Mouse (Mus musculus) layer of hippocampus, postnatal 10 days (tissue): Measurements from ENCODE around the gene Il7r. TPM values are rescaled to one million over a fixed set of nuclear protein-coding genes. Genes with fewer than 3 reads are reported as not detected.

Experiments
- DNase-seq, 2 experiments: peaks; one replicate each; pipeline ENCODE4 v3.0.0; 2021; ENCODE audit warnings: low spot score in 2 of 2
- total RNA-seq, 2 experiments: library from RNA; stranded (reverse); gene quantifications; 2 replicates each; pipeline ENCODE4 v1.2.3; 2021

Gene Il7r
- total RNA-seq, 2 experiments from 2014 or later, result 0.18 to 0.43 TPM

GRCm38 (mm10) chr15:9472618-9473017, 57.4 kb downstream of the Il7r start:
- DNase-seq, result no peak

GRCm38 (mm10) chr15:9472167-9472566, 57.8 kb downstream of the Il7r start:
- no peak for DNase-seq

GRCm38 (mm10) chr15:9471053-9471685, 58.8 kb downstream of the Il7r start:
- DNase-seq, result no peak

- DNase-seq, result no peak
Measured at GRCm38 (mm10) chr15:9464039-9464438, 65.9 kb downstream of the Il7r start.

- no peak for DNase-seq
Measured at GRCm38 (mm10) chr15:9463521-9464027, 66.4 kb downstream of the Il7r start.

Other genes with a start within 250 kb of the Il7r start
- gene Ugt3a2, start 194.6 kb downstream of the Il7r start, total RNA-seq, result not detected
- gene Capsl, start 94.1 kb downstream of the Il7r start, total RNA-seq, result 1 to 10 TPM; 5.3 to 5.4 TPM
- gene Spef2, start 218.7 kb upstream of the Il7r start, total RNA-seq, result 1 to 10 TPM; 1.6 to 2.1 TPM